Mouse (Mus musculus): ENCODE measurements around the gene Ormdl1.

GRCm38 (mm10) chr1:53335465-53335864, 38.6 kb downstream of the Ormdl1 start:
- TF ChIP-seq POLR2A (IDR thresholded peaks at IDR 0.05; ENCODE audit: insufficient read depth, low read depth, low read length), result no peak
- TF ChIP-seq CTCF (IDR thresholded peaks at IDR 0.05), result no peak

Data from heart, adult 2 months (tissue).